Mouse (Mus musculus) spleen, adult 2 months (tissue): Measurements from ENCODE around the gene Hip1r.

Experiments
- CTCF ChIP-seq: fragments of 200-500 bp; IDR thresholded peaks from 2 replicates; pipeline ENCODE4 v1.5.1; 2011; ENCODE audit warnings: mild to moderate bottlenecking, inconsistent platforms; ENCODE audit not compliant: insufficient read depth, insufficient read length, insufficient replicate concordance; ENCODE audit errors: extremely low read depth
- POLR2A ChIP-seq: fragments of 200-500 bp; IDR thresholded peaks from 2 replicates; pipeline ENCODE4 v1.6.1; 2011; ENCODE audit warnings: low read depth, low read length, inconsistent platforms

DNA sequence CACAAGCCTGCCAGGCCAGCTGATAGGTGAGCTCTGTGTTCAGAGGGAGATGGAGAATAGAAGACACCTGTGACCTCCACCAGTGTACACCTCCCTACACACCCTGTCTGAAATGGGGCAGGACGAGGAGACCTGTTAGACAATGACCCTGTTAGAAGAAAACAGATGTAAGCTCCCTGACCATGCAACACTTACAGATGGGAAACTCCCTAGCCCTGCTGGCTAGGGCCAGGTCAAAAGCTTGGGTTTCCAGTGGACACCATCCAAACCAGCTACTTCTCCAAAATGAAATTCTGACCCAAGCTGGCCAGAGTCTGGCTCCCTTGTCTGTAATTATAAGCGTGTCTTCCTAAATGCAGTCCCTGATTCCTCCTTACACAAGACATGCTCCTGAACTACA is 42.3 kb downstream of the Hip1r start:
- TF ChIP-seq CTCF: no peak
- no peak for TF ChIP-seq POLR2A
